Mouse (Mus musculus) forebrain, postnatal 0 days (tissue): ENCODE data around the gene Tspan5. TPM values are rescaled to one million over a fixed set of nuclear protein-coding genes. Genes with fewer than 3 reads are reported as not detected.

Experiments used
- ATAC-seq: fragments of 200-750 bp; cut with Nextera tagmentation; 2 replicates; pipeline ENCODE4 v1.8.0; 2017; ENCODE audit warnings: mild to moderate bottlenecking, moderate library complexity
- DNase-seq: peaks from one replicate; pipeline ENCODE4 v3.0.0-alpha.2; 2015
- H3K27ac ChIP-seq: fragments of 300-500 bp; sonication (generic); 2 replicates; pipeline ENCODE4 v1.5.1; 2014; ENCODE audit warnings: low read depth, mild to moderate bottlenecking, antibody characterized with exemption, low read length, moderate library complexity, mixed read lengths
- H3K27me3 ChIP-seq: fragments of 300-500 bp; sonication (generic); 2 replicates; pipeline ENCODE4 v1.6.1; 2014; ENCODE audit warnings: mild to moderate bottlenecking, low read length, mixed read lengths; ENCODE audit not compliant: insufficient read depth
- H3K36me3 ChIP-seq: fragments of 300-500 bp; sonication (generic); 2 replicates; pipeline ENCODE4 v1.6.1; 2014; ENCODE audit warnings: mild to moderate bottlenecking, moderate library complexity; ENCODE audit not compliant: insufficient read depth
- H3K4me1 ChIP-seq: fragments of 300-500 bp; sonication (generic); 2 replicates; pipeline ENCODE4 v1.6.1; 2014; ENCODE audit warnings: antibody characterized with exemption; ENCODE audit not compliant: insufficient read depth
- H3K4me2 ChIP-seq: fragments of 300-500 bp; sonication (generic); 2 replicates; pipeline ENCODE4 v1.6.1; 2014; ENCODE audit warnings: low read depth, mild to moderate bottlenecking, moderate library complexity
- H3K4me3 ChIP-seq: fragments of 300-500 bp; sonication (generic); 2 replicates; pipeline ENCODE4 v1.5.1; 2014; ENCODE audit warnings: low read depth, low read length, mixed read lengths
- H3K9ac ChIP-seq: fragments of 300-500 bp; sonication (generic); 2 replicates; pipeline ENCODE4 v1.6.1; 2014; ENCODE audit warnings: mild to moderate bottlenecking
- H3K9me3 ChIP-seq: fragments of 300-500 bp; sonication (generic); 2 replicates; pipeline ENCODE4 v1.6.1; 2016; ENCODE audit warnings: low read length
- CTCF ChIP-seq: sonication (generic); IDR thresholded peaks from 2 replicates; pipeline ENCODE4 v1.5.1; 2016; ENCODE audit warnings: antibody characterized with exemption, control low read depth, low read depth
- WGBS: fragments of 180-500 bp; shearing (Covaris S2); extraction: QIAGEN DNeasy Blood & Tissue Kit; methylation state at CpG from one replicate; pipeline ENCODE4 v1.1.7; 2014; 5-methylcytosine and 5-hydroxymethylcytosine counted together
- polyA plus RNA-seq: library from polyadenylated mRNA; unstranded; fragments of >200 nt; fragmentation: Nextera tagmentation; extraction: Ambion mirVana; gene quantifications from 2 replicates; pipeline ENCODE4 v1.2.1, GENCODE M21; 2015
- total RNA-seq: library from RNA; depleted of rRNA; stranded (reverse); fragments of >200 nt; gene quantifications from 2 replicates; pipeline ENCODE4 v1.2.3, GENCODE M21; 2014

Tspan5 gene
- total and polyA plus RNA-seq, 2 experiments from 2014 or later: 96.8 to 149 TPM

DNA sequence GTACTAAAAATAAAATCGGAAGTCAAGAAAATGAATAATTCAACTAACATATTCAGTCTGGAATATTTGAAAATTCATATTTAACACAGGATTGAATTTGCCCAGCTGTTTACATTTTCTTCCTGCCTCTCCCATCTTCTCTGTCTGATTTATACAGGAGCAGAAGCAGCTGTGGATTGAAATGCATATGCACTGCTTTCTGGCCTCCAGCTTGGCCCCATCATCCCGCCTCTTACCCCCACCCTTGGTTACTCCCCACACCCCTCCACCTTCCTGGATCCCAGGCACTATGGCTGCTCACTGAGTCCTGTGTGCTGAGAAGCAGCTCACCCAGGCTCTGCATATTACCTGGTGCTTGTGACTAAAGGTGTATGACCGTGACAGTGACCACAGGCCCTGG lies 13.2 kb upstream of the Tspan5 start:
- DNase-seq (no peak), ATAC-seq (peak; percentile 71)
- Histone ChIP-seq H3K27ac (peak overlapping the region; percentile 40; the same call in 1 of the 2 replicates), H3K4me1 (no peaks in the 10 kb centered on the region), H3K4me3 (no peak overlapping the region), H3K9ac (no peak overlapping the region), H3K36me3 (no peaks in the 10 kb centered on the region), H3K4me2 (no peak overlapping the region), H3K27me3 (no peaks in the 10 kb centered on the region), H3K9me3 (no peaks in the 10 kb centered on the region)
- 79% methylated on average over 3 of the region's 3 CpGs for WGBS
- no peak for TF ChIP-seq CTCF

GRCm38 (mm10) chr3:138730812-138731211 lies 11.2 kb upstream of the Tspan5 start:
- no peak for TF ChIP-seq CTCF
- Histone ChIP-seq H3K4me3 (no peak overlapping the region), H3K27me3 (no peaks in the 10 kb centered on the region), H3K27ac (no peak overlapping the region), H3K36me3 (no peaks in the 10 kb centered on the region), H3K9me3 (no peaks in the 10 kb centered on the region), H3K4me2 (no peak overlapping the region), H3K9ac (no peak overlapping the region), H3K4me1 (no peaks in the 10 kb centered on the region)
- DNase-seq (no peak), ATAC-seq (no peak)
- WGBS: 69% methylated on average over 3 of the region's 3 CpGs

DNA sequence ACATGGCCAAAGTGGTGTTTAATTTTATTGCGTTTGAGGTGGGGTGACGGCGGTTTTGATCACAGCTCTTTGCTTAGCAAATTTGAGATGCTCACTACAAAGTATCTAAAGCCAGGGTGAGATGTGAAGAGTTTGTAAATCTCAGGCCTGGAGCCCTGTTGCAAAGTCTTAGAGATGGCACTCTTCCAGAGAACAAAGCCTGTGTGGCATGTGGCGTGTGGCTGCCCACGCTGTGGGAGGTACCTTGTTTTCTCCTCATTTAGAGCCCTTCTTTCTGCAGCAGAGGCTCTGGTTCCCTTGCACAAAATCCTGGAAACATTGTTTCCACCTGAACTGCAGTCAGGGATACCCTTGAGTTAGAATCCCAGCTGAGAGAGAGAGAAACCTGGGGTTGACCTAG lies 6.2 kb upstream of the Tspan5 start:
- DNase-seq: no peak

GRCm38 (mm10) chr3:138739150-138739700 lies 2.8 kb upstream of the Tspan5 start:
- Histone ChIP-seq H3K27me3 (no peaks in the 10 kb centered on the region), H3K9ac (no peak overlapping the region), H3K4me3 (no peak overlapping the region), H3K4me2 (no peak overlapping the region), H3K36me3 (no peaks in the 10 kb centered on the region), H3K27ac (no peak overlapping the region), H3K9me3 (no peaks in the 10 kb centered on the region), H3K4me1 (0 out of 2 replicates have a peak, but pooled peaks cover under 1% of the 10 kb centered on the region)
- 90% methylated on average over 4 of the region's 4 CpGs for WGBS
- no peak for DNase-seq
- no peak for ATAC-seq
- TF ChIP-seq CTCF: no peak

More for the DNA sequence above, 6.2 kb upstream of the Tspan5 start:
- H3K4me1 ChIP-seq: no peaks in the 10 kb centered on the region
- no peak for TF ChIP-seq CTCF
- no peaks in the 10 kb centered on the region for H3K27me3 ChIP-seq
- WGBS: 82% methylated on average over 5 of the region's 5 CpGs
- no peak overlapping the region for H3K4me2 ChIP-seq
- H3K36me3 ChIP-seq: no peaks in the 10 kb centered on the region
- no peak for ATAC-seq
- H3K27ac ChIP-seq: no peak overlapping the region
- no peak overlapping the region for H3K4me3 ChIP-seq
- no peak overlapping the region for H3K9ac ChIP-seq
- H3K9me3 ChIP-seq: no peaks in the 10 kb centered on the region

GRCm38 (mm10) chr3:138740291-138740690 lies 1.7 kb upstream of the Tspan5 start:
- Histone ChIP-seq H3K9me3 (no peaks in the 10 kb centered on the region), H3K9ac (no peak overlapping the region), H3K4me1 (peaks cover 11% of the 10 kb centered on the region), H3K4me3 (no peak overlapping the region), H3K4me2 (no peak overlapping the region), H3K27ac (no peak overlapping the region), H3K27me3 (no peaks in the 10 kb centered on the region), H3K36me3 (no peaks in the 10 kb centered on the region)
- ATAC-seq (no peak), DNase-seq (no peak)
- 85% methylated on average over 3 of the region's 3 CpGs for WGBS
- TF ChIP-seq CTCF: no peak

DNA sequence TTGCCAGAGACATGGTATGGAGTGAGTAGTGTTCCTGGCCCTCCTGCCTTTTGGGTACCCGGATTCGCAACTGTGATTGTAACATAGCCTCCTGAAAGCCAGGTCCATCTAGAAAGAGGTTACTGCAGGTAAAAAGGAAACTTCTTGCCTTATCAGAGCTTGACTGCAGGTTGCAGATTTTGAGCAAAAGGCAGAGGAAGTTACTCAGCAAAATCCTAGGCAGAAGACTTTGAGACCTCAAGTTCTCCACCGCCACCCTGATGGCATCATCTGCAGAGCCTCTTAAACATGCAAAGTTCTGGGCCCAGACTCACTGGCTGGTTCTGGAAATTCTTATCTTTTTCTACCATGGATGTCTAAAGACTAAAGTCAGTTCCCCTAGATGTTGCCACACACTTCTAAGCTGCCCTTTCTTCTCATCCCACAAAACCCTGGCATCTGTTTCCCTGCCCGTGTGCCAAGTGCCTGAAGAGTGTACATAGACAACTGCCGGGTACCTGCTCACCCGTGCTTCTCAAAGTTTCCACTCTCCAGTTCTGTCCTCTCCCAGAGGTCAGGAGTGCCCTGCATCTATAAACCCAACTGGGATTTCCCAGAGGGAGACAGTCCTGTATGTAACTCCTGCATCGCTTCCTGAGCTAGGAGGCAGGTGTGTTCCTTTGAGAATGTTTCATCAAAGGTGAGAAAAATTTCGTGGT lies 1.0 kb upstream of the Tspan5 start:
- Histone ChIP-seq H3K4me1 (peaks cover 17% of the 10 kb centered on the region), H3K27me3 (no peaks in the 10 kb centered on the region), H3K4me2 (peak overlapping the region; percentile 90), H3K36me3 (no peaks in the 10 kb centered on the region), H3K9me3 (no peaks in the 10 kb centered on the region), H3K4me3 (peak overlapping the region; percentile 86), H3K9ac (peak overlapping the region; percentile 83; the same call in 1 of the 2 replicates), H3K27ac (peak overlapping the region; percentile 97)
- DNase-seq (no peak), ATAC-seq (no peak)
- 69% methylated on average over 8 of the region's 8 CpGs for WGBS
- no peak for TF ChIP-seq CTCF

- Histone ChIP-seq H3K27ac (peak overlapping the region; percentile 97), H3K36me3 (no peaks in the 10 kb centered on the region), H3K9me3 (no peaks in the 10 kb centered on the region), H3K4me1 (peaks cover 30% of the 10 kb centered on the region), H3K27me3 (no peaks in the 10 kb centered on the region), H3K9ac (peak overlapping the region; percentile 83), H3K4me2 (peak overlapping the region; percentile 90), H3K4me3 (peak overlapping the region; percentile 86)
- DNase-seq: peak; percentile 59
- TF ChIP-seq CTCF: no peak
- peak; percentile 6 for ATAC-seq
- WGBS: under 1% methylated on average over 23 of the region's 23 CpGs
Measured at GRCm38 (mm10) chr3:138742566-138742930, 553 bp downstream of the Tspan5 start.
